Mouse (Mus musculus) CH12.LX (cell line): ENCODE measurements around the gene Arhgef6. TPM values are rescaled to one million over a fixed set of nuclear protein-coding genes. Genes with fewer than 3 reads are reported as not detected.

ENCODE experiments used
- DNase-seq: peaks from one replicate; pipeline ENCODE4 v3.0.0-alpha.2; 2013; ENCODE audit errors: extremely low read depth
- H3K27ac ChIP-seq: 2 replicates; pipeline ENCODE4 v1.5.1; 2012; ENCODE audit warnings: low read depth, mild to moderate bottlenecking, control low read depth, moderate library complexity; ENCODE audit not compliant: insufficient read depth
- H3K27me3 ChIP-seq: replicated peaks from 2 replicates; pipeline ENCODE3; 2012; ENCODE audit warnings: inconsistent platforms
- H3K36me3 ChIP-seq, 2 experiments: replicated peaks in 1 of 2; 2 replicates each; pipeline versions ENCODE3 to v1.6.1; 2012; ENCODE audit warnings: inconsistent platforms in 1 of 2, low read length in 1 of 2, mild to moderate bottlenecking in 1 of 2, mixed read lengths in 1 of 2, moderate library complexity in 1 of 2; ENCODE audit not compliant: control insufficient read depth in 1 of 2, insufficient read depth in 1 of 2
- H3K4me1 ChIP-seq, 2 experiments: 2 replicates each; pipeline ENCODE4 v1.6.1; 2012; ENCODE audit warnings: inconsistent platforms in 1 of 2, moderate library complexity in 1 of 2; ENCODE audit not compliant: insufficient read depth in 2 of 2, control insufficient read depth in 1 of 2
- H3K4me2 ChIP-seq: 2 replicates; pipeline ENCODE4 v1.6.1; 2012; ENCODE audit warnings: low read depth, mild to moderate bottlenecking, control low read depth; ENCODE audit not compliant: poor library complexity, insufficient read depth, severe bottlenecking
- H3K4me3 ChIP-seq, 3 experiments: fragments of 150-350 bp in 1 of 3; sonication (generic) in 1 of 3; replicated peaks in 1 of 3; 2 replicates each; pipeline versions ENCODE3 to v1.5.1; 2011 to 2012; ENCODE audit warnings: low read depth in 2 of 3, low read length in 2 of 3, mild to moderate bottlenecking in 2 of 3, moderate library complexity in 2 of 3, control low read depth in 1 of 3, improper control_type of control experiment in 1 of 3, inconsistent platforms in 1 of 3, mixed read lengths in 1 of 3; ENCODE audit not compliant: poor library complexity in 1 of 3
- H3K79me2 ChIP-seq: replicated peaks from 2 replicates; pipeline ENCODE4 v1.6.1; 2012; ENCODE audit warnings: mild to moderate bottlenecking, moderate library complexity; ENCODE audit not compliant: control insufficient read depth, poor library complexity, insufficient read depth, severe bottlenecking; ENCODE audit errors: extremely low read depth
- H3K9ac ChIP-seq: 2 replicates; pipeline ENCODE4 v1.6.1; 2012; ENCODE audit warnings: low read depth, mild to moderate bottlenecking, control low read depth, moderate library complexity; ENCODE audit not compliant: insufficient read depth
- H3K9me3 ChIP-seq: replicated peaks from 2 replicates; pipeline ENCODE3; 2012; ENCODE audit warnings: low read length, inconsistent platforms, mixed read lengths
- CHD1 ChIP-seq: IDR thresholded peaks from 2 replicates; pipeline ENCODE4 v1.6.1; 2012; ENCODE audit warnings: low read depth, low read length, improper control_type of control experiment, inconsistent platforms
- ETS1 ChIP-seq: conservative IDR thresholded peaks from 2 replicates; pipeline ENCODE4 v1.6.1; 2012; ENCODE audit warnings: low read depth, mild to moderate bottlenecking, inconsistent platforms, low read length, improper control_type of control experiment, moderate library complexity
- HCFC1 ChIP-seq: IDR thresholded peaks from 2 replicates; pipeline ENCODE4 v1.6.1; 2012; ENCODE audit warnings: low read depth, mild to moderate bottlenecking, inconsistent platforms, low read length, improper control_type of control experiment
- JUN ChIP-seq: IDR thresholded peaks from 2 replicates; pipeline ENCODE4 v1.6.1; 2011; ENCODE audit warnings: low read depth, mild to moderate bottlenecking, low read length, improper control_type of control experiment, moderate library complexity; ENCODE audit not compliant: insufficient read depth
- JUND ChIP-seq: conservative IDR thresholded peaks from 2 replicates; pipeline ENCODE4 v1.6.1; 2011; ENCODE audit warnings: low read depth, low read length, improper control_type of control experiment
- MAX ChIP-seq: IDR thresholded peaks from 2 replicates; pipeline ENCODE4 v1.6.1; 2011; ENCODE audit warnings: low read length, improper control_type of control experiment
- MAZ ChIP-seq: IDR thresholded peaks from 2 replicates; pipeline ENCODE4 v1.6.1; 2012; ENCODE audit warnings: low read depth, mild to moderate bottlenecking, inconsistent platforms, low read length, improper control_type of control experiment, moderate library complexity
- NELFE ChIP-seq: IDR thresholded peaks from 2 replicates; pipeline ENCODE4 v1.6.1; 2011; ENCODE audit warnings: low read depth, low read length, improper control_type of control experiment
- RAD21 ChIP-seq: IDR thresholded peaks from 2 replicates; pipeline ENCODE4 v1.6.1; 2011; ENCODE audit warnings: low read depth, mild to moderate bottlenecking, low read length, improper control_type of control experiment, moderate library complexity
- RCOR1 ChIP-seq: conservative IDR thresholded peaks from 2 replicates; pipeline ENCODE4 v1.6.1; 2012; ENCODE audit warnings: low read depth, mild to moderate bottlenecking, inconsistent platforms, low read length, improper control_type of control experiment
- SIN3A ChIP-seq: IDR thresholded peaks from 2 replicates; pipeline ENCODE4 v1.6.1; 2012; ENCODE audit warnings: low read length, improper control_type of control experiment, inconsistent platforms
- SMC3 ChIP-seq: IDR thresholded peaks from 2 replicates; pipeline ENCODE4 v1.6.1; 2011; ENCODE audit warnings: low read depth, low read length, improper control_type of control experiment
- UBTF ChIP-seq: IDR thresholded peaks from 2 replicates; pipeline ENCODE4 v1.6.1; 2012; ENCODE audit warnings: low read depth, mild to moderate bottlenecking, inconsistent platforms, low read length, improper control_type of control experiment, moderate library complexity
- USF1 ChIP-seq: IDR thresholded peaks from 2 replicates; pipeline ENCODE4 v1.6.1; 2014; ENCODE audit warnings: low read depth, mild to moderate bottlenecking, inconsistent platforms, low read length, improper control_type of control experiment
- USF2 ChIP-seq: conservative IDR thresholded peaks from 2 replicates; pipeline ENCODE4 v1.6.1; 2011; ENCODE audit warnings: low read depth, low read length, improper control_type of control experiment
- ZC3H11A ChIP-seq: IDR thresholded peaks from 2 replicates; pipeline ENCODE4 v1.6.1; 2012; ENCODE audit warnings: low read depth, mild to moderate bottlenecking, inconsistent platforms, low read length, improper control_type of control experiment
- ZKSCAN1 ChIP-seq: IDR thresholded peaks from 2 replicates; pipeline ENCODE4 v1.6.1; 2012; ENCODE audit warnings: low read depth, inconsistent platforms, low read length, improper control_type of control experiment, borderline replicate concordance
- ZMIZ1 ChIP-seq: IDR thresholded peaks from 2 replicates; pipeline ENCODE4 v1.6.1; 2012; ENCODE audit warnings: low read depth, mild to moderate bottlenecking, inconsistent platforms, low read length, improper control_type of control experiment
- dilution Hi-C: fragments of 300-500 bp; cut with MboI; formaldehyde crosslinking; loops from 2 replicates; pipeline ENCODE4 v1.14.3; 2020; ENCODE audit warnings: low sequenced_read_pairs; ENCODE audit not compliant: extremely low pct_unique_long_range_greater_than_20kb, extremely low pct_ligation_motif_present
- in situ Hi-C: fragments of 300-500 bp; cut with MboI; formaldehyde crosslinking; loops from 3 replicates; pipeline ENCODE4 v1.14.3; 2019; ENCODE audit warnings: low sequenced_read_pairs, low pct_ligation_motif_present, low pct_unique_long_range_greater_than_20kb, mixed read lengths
- polyA plus RNA-seq: library from polyadenylated mRNA; unstranded; fragments of >175 nt; gene quantifications from 2 replicates; pipeline ENCODE4 v1.2.1, GENCODE M21; 2012; ENCODE audit warnings: low read depth; ENCODE audit not compliant: insufficient read length
- total RNA-seq, 2 experiments: library from RNA; depleted of rRNA; stranded (reverse); fragments of 300-350 nt in 1 of 2; fragments of >200 nt in 1 of 2; gene quantifications; 2 replicates each; pipeline ENCODE4 v1.2.3; 2012 to 2014

Gene Arhgef6
- total and polyA plus RNA-seq, 3 experiments: 69.8 to 206 (median 162) TPM

GRCm38 (mm10) chrX:57200397-57200796 is 138.1 kb downstream of the Arhgef6 start:
- H3K9ac ChIP-seq: no peak overlapping the region
- no peaks in the 10 kb centered on the region for H3K79me2 ChIP-seq
- in situ Hi-C loops: no loop called here
- H3K4me3 ChIP-seq: no peak overlapping the region
- peaks cover 0 to 8% of the 10 kb centered on the region in 2 experiments; a peak in 1 of 4 replicates for H3K4me1 ChIP-seq
- H3K9me3 ChIP-seq: no peaks in the 10 kb centered on the region
- dilution Hi-C loops: no loop called here
- no peaks in the 10 kb centered on the region for H3K36me3 ChIP-seq
- TF ChIP-seq RAD21: no peak
- TF ChIP-seq ZKSCAN1: no peak
- no peak for TF ChIP-seq HCFC1
- TF ChIP-seq SMC3: no peak
- TF ChIP-seq RCOR1: no peak
- TF ChIP-seq NELFE: no peak
- no peak for TF ChIP-seq SIN3A
- TF ChIP-seq ZMIZ1: no peak
- no peak for TF ChIP-seq CHD1
- H3K4me2 ChIP-seq: no peak overlapping the region
- H3K27ac ChIP-seq: no peak overlapping the region
- H3K27me3 ChIP-seq: no peaks in the 10 kb centered on the region
- no peak for DNase-seq

DNA sequence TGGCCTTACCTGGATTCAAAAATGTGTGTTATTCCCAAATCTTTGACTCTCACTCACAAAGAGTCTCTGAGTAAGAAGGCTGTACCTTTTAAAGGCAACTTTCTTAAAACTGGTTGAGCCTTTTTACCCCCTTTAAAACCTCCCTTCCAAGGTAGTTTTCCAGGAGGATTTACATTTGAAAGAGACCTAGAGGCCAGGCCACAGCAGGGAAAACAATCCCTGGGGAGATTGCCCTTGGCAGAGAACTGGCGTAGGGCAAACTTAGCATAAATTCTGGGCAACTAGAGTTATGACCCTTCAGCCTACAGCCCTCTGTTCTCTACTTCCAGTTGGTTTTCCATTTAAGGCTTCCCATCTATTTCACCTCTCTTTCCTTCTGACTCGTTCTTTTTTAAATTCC is 140.5 kb downstream of the Arhgef6 start:
- Histone ChIP-seq H3K9ac (no peak overlapping the region), H3K4me1 (peaks cover 5 to 11% of the 10 kb centered on the region in 2 experiments; a peak in 2 of 4 replicates), H3K9me3 (no peaks in the 10 kb centered on the region), H3K79me2 (no peaks in the 10 kb centered on the region), H3K36me3 (no peaks in the 10 kb centered on the region), H3K27me3 (no peaks in the 10 kb centered on the region), H3K4me2 (no peak overlapping the region), H3K27ac (no peak overlapping the region), H3K4me3 (no peak overlapping the region)
- dilution Hi-C loops: no loop called here
- in situ Hi-C loops: no loop called here
- TF ChIP-seq ZKSCAN1: no peak
- no peak for TF ChIP-seq MAZ
- no peak for TF ChIP-seq UBTF
- TF ChIP-seq USF1: no peak
- no peak for TF ChIP-seq JUN
- TF ChIP-seq USF2: no peak
- no peak for TF ChIP-seq ETS1
- no peak for TF ChIP-seq JUND
- no peak for TF ChIP-seq MAX
- no peak for TF ChIP-seq ZC3H11A
- TF ChIP-seq RCOR1: no peak
- no peak for DNase-seq
